Mouse (Mus musculus): Measurements from ENCODE around the gene Tapt1. TPM values are rescaled to one million over a fixed set of nuclear protein-coding genes. Genes with fewer than 3 reads are reported as not detected.
"Not testable (repeated sequence)": the region's sequence is repeated elsewhere in the genome, so short reads cannot be mapped to it uniquely, and the experiment has no call there.

Tapt1 gene
- total RNA-seq (2021) = 10 to 100 TPM; 19.2 to 21.1 TPM
- polyA plus RNA-seq (2012; rRNA removed) = 18.7 and 41.4 TPM in 2 replicates
- long read RNA-seq, transcript Tapt1-201 (14 exons, 3,513 nt) = major isoform, 32 of 34 reads
- long read RNA-seq, partial matches to known transcripts = 0 of 34 reads
- long read RNA-seq, other reads (novel, unspliced or antisense) = 1 of 34 reads

DNA sequence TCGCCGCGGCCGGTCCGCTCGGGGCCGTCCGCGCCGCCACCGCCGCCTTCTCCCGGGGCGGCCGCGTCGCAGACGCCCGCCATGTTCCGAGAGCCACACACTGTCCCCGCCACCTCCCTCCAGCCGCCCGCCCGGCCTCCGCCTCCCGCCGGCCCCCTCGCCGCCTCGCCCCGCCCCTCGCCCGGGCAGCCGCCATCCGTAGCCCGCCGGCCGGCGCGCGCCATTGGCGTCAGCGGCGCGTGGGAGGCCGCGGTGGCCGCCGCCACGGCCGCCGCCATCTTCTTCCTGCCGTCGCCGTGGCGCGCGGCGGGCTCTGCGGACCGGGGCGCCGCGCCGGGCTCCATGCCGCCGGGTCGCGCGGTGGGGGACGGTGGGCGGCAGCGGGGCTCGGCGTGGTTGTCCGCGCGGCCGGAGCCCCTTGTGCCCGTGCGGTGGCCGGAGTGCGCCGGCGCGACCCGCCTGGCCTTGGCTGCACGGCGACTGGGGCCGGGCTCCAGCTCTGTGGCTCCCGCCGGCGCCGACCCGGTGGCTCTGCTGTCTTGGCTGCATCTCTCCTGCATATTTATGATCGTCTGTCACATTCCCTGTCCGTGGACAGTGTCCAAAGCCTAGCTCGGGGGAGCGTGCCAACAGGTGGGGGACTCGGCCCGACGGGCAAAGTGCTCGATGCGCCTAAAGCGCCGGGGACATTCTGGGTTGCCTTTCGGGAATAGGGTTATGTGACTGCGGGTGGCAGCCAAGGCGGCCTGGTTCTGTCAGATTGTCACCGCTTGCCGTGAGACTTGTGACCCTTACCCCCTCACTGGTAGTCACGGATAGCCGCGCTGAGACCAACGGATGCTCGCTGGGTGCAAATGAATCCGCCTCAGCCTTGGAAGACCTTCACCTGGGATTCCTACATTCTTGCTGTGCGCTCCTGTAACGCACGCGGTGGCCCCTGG lies at the start of gene Tapt1:
Gene Tapt1 (minus strand): TSS at position 106 of the 941 bp plus-strand sequence.
- Histone ChIP-seq H3K4me3 (peak within 1 kb of the TSS; percentile 71), H3K4me1 (ENCODE audit: control insufficient read depth, insufficient read depth, low read length) (peaks cover 12% of the 10 kb centered on the region), H3K27ac (peak within 1 kb of the TSS; percentile 77), H3K79me2 (replicated peaks; ENCODE audit: control insufficient read depth, insufficient read depth, low read length) (peaks cover 5% of the 10 kb centered on the region), H3K9ac (ENCODE audit: low read depth, low read length) (peak within 1 kb of the TSS; percentile 100), H3K27me3 (ENCODE audit: control insufficient read depth, insufficient read depth, low read length) (no peaks in the 10 kb centered on the region), H3K36me3 (ENCODE audit: control insufficient read depth, insufficient read depth, low read length) (peaks cover 12% of the 10 kb centered on the region)
- TF ChIP-seq EP300 (IDR thresholded peaks at IDR 0.05; ENCODE audit: insufficient read depth, low read depth, low read length) (no peak), CTCF (IDR thresholded peaks at IDR 0.05) (no peak), POLR2A (IDR thresholded peaks at IDR 0.05; ENCODE audit: insufficient read depth, low read depth, low read length) (peak; percentile 31; the same call in 1 of the 2 replicates)
- intact Hi-C loops (cut with DNase I) = loop anchor here (5.0 to 10.0 kb wide), 3 partner anchors 442 to 1448 kb away; no protein-coding TSS in a partner anchor
- DNase-seq = peak; percentile 94 to 96
- under 1% methylated on average over 112 of the region's 121 CpGs for WGBS

- Histone ChIP-seq H3K4me1 (ENCODE audit: control insufficient read depth, insufficient read depth, low read length) (no peaks in the 10 kb centered on the region), H3K79me2 (replicated peaks; ENCODE audit: control insufficient read depth, insufficient read depth, low read length) (no peaks in the 10 kb centered on the region), H3K27me3 (ENCODE audit: control insufficient read depth, insufficient read depth, low read length) (no peaks in the 10 kb centered on the region), H3K4me3 (no peak overlapping the region), H3K27ac (no peak overlapping the region), H3K36me3 (ENCODE audit: control insufficient read depth, insufficient read depth, low read length) (no peaks in the 10 kb centered on the region), H3K9ac (ENCODE audit: low read depth, low read length) (no peak overlapping the region)
- TF ChIP-seq CTCF (IDR thresholded peaks at IDR 0.05) (no peak), EP300 (IDR thresholded peaks at IDR 0.05; ENCODE audit: insufficient read depth, low read depth, low read length) (no peak), POLR2A (IDR thresholded peaks at IDR 0.05; ENCODE audit: insufficient read depth, low read depth, low read length) (no peak)
- no peak for DNase-seq
- intact Hi-C loops (cut with DNase I) = no loop called here
- 79% methylated on average over 4 of the region's 4 CpGs for WGBS
These were observed 45.1 kb upstream of the Tapt1 start for GRCm38 (mm10) chr5:44271564-44271963.

GRCm38 (mm10) chr5:44268524-44268923 lies 42.1 kb upstream of the Tapt1 start:
- H3K27ac ChIP-seq; H3K4me1 ChIP-seq (ENCODE audit: control insufficient read depth, insufficient read depth, low read length); DNase-seq; H3K79me2 ChIP-seq (replicated peaks; ENCODE audit: control insufficient read depth, insufficient read depth, low read length); H3K36me3 ChIP-seq (ENCODE audit: control insufficient read depth, insufficient read depth, low read length); H3K27me3 ChIP-seq (ENCODE audit: control insufficient read depth, insufficient read depth, low read length); H3K9ac ChIP-seq (ENCODE audit: low read depth, low read length); H3K4me3 ChIP-seq: not testable (repeated sequence)
- WGBS = 52% methylated on average over 3 of the region's 3 CpGs
- TF ChIP-seq CTCF (IDR thresholded peaks at IDR 0.05) = peak; percentile 64
- intact Hi-C loops (cut with DNase I) = loop anchor here (1.0 to 5.0 kb wide), 3 partner anchors 44 to 220 kb away; no protein-coding TSS in a partner anchor

- no peak overlapping the region for H3K27ac ChIP-seq
- H3K36me3 ChIP-seq (ENCODE audit: control insufficient read depth, insufficient read depth, low read length) = no peaks in the 10 kb centered on the region
- H3K27me3 ChIP-seq (ENCODE audit: control insufficient read depth, insufficient read depth, low read length) = no peaks in the 10 kb centered on the region
- no peak for TF ChIP-seq CTCF (IDR thresholded peaks at IDR 0.05)
- no peak overlapping the region for H3K4me3 ChIP-seq
- intact Hi-C loops (cut with DNase I) = no loop called here
- H3K9ac ChIP-seq (ENCODE audit: low read depth, low read length) = no peak overlapping the region
- H3K4me1 ChIP-seq (ENCODE audit: control insufficient read depth, insufficient read depth, low read length) = no peaks in the 10 kb centered on the region
- no peaks in the 10 kb centered on the region for H3K79me2 ChIP-seq (replicated peaks; ENCODE audit: control insufficient read depth, insufficient read depth, low read length)
- DNase-seq = no peak
- WGBS = 49% methylated on average over 5 of the region's 5 CpGs
These were observed 35.3 kb upstream of the Tapt1 start for GRCm38 (mm10) chr5:44261691-44262090.

GRCm38 (mm10) chr5:44261172-44261571 lies 34.7 kb upstream of the Tapt1 start:
- Histone ChIP-seq H3K27ac (no peak overlapping the region), H3K79me2 (replicated peaks; ENCODE audit: control insufficient read depth, insufficient read depth, low read length) (no peaks in the 10 kb centered on the region), H3K4me3 (no peak overlapping the region), H3K27me3 (ENCODE audit: control insufficient read depth, insufficient read depth, low read length) (no peaks in the 10 kb centered on the region), H3K4me1 (ENCODE audit: control insufficient read depth, insufficient read depth, low read length) (no peaks in the 10 kb centered on the region), H3K9ac (ENCODE audit: low read depth, low read length) (no peak overlapping the region), H3K36me3 (ENCODE audit: control insufficient read depth, insufficient read depth, low read length) (no peaks in the 10 kb centered on the region)
- DNase-seq = no peak
- WGBS = 38% methylated on average over 3 of the region's 3 CpGs
- intact Hi-C loops (cut with DNase I) = no loop called here
- TF ChIP-seq CTCF (IDR thresholded peaks at IDR 0.05) (no peak), POLR2A (IDR thresholded peaks at IDR 0.05; ENCODE audit: insufficient read depth, low read depth, low read length) (no peak), EP300 (IDR thresholded peaks at IDR 0.05; ENCODE audit: insufficient read depth, low read depth, low read length) (no peak)

GRCm38 (mm10) chr5:44259678-44260077 lies 33.3 kb upstream of the Tapt1 start:
- Histone ChIP-seq H3K4me1 (ENCODE audit: control insufficient read depth, insufficient read depth, low read length) (no peaks in the 10 kb centered on the region), H3K4me3 (no peak overlapping the region), H3K27ac (no peak overlapping the region), H3K27me3 (ENCODE audit: control insufficient read depth, insufficient read depth, low read length) (no peaks in the 10 kb centered on the region), H3K79me2 (replicated peaks; ENCODE audit: control insufficient read depth, insufficient read depth, low read length) (no peaks in the 10 kb centered on the region), H3K36me3 (ENCODE audit: control insufficient read depth, insufficient read depth, low read length) (no peaks in the 10 kb centered on the region), H3K9ac (ENCODE audit: low read depth, low read length) (no peak overlapping the region)
- WGBS = 37% methylated on average over 3 of the region's 3 CpGs
- no peak for TF ChIP-seq POLR2A (IDR thresholded peaks at IDR 0.05; ENCODE audit: insufficient read depth, low read depth, low read length)
- intact Hi-C loops (cut with DNase I) = no loop called here
- no peak for DNase-seq

All from heart, adult 2 months (tissue).